Mouse (Mus musculus): ENCODE data around the gene Cacnb3.

DNA sequence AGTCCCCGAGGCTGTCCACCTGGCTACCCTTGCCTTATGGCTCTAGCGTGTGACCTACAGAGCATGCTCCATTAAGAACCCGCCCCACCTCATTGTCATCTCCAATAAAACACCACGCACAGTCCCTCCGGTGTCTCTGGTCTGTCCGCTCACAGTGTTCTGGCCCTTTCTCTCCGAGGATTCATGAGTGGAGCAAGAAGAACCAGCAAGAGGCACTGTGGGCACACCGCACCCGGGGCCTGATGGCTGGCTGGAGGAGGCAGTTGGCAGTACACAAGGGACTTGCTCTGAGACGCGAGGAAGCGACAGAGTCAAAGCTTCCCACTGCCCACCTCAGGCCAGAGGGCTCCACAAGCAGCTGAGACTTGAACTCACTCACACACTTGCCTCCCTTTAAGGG is 13.8 kb downstream of the Cacnb3 start:
- TF ChIP-seq CTCF (IDR thresholded peaks at IDR 0.05; ENCODE audit: low read depth) (no peak), EP300 (optimal IDR thresholded peaks at IDR 0.05) (no peak)
